Mouse (Mus musculus) CH12.LX (cell line): ENCODE measurements around the gene Pafah1b2. TPM values are rescaled to one million over a fixed set of nuclear protein-coding genes. Genes with fewer than 3 reads are reported as not detected.

Experiments
- DNase-seq: peaks from one replicate; pipeline ENCODE4 v3.0.0-alpha.2; 2013; ENCODE audit errors: extremely low read depth
- H3K27ac ChIP-seq: 2 replicates; pipeline ENCODE4 v1.5.1; 2012; ENCODE audit warnings: low read depth, mild to moderate bottlenecking, control low read depth, moderate library complexity; ENCODE audit not compliant: insufficient read depth
- H3K27me3 ChIP-seq: replicated peaks from 2 replicates; pipeline ENCODE3; 2012; ENCODE audit warnings: inconsistent platforms
- H3K36me3 ChIP-seq, 2 experiments: replicated peaks in 1 of 2; 2 replicates each; pipeline versions ENCODE3 to v1.6.1; 2012; ENCODE audit warnings: inconsistent platforms in 1 of 2, low read length in 1 of 2, mild to moderate bottlenecking in 1 of 2, mixed read lengths in 1 of 2, moderate library complexity in 1 of 2; ENCODE audit not compliant: control insufficient read depth in 1 of 2, insufficient read depth in 1 of 2
- H3K4me1 ChIP-seq, 2 experiments: 2 replicates each; pipeline ENCODE4 v1.6.1; 2012; ENCODE audit warnings: inconsistent platforms in 1 of 2, moderate library complexity in 1 of 2; ENCODE audit not compliant: insufficient read depth in 2 of 2, control insufficient read depth in 1 of 2
- H3K4me2 ChIP-seq: 2 replicates; pipeline ENCODE4 v1.6.1; 2012; ENCODE audit warnings: low read depth, mild to moderate bottlenecking, control low read depth; ENCODE audit not compliant: poor library complexity, insufficient read depth, severe bottlenecking
- H3K4me3 ChIP-seq, 3 experiments: fragments of 150-350 bp in 1 of 3; sonication (generic) in 1 of 3; replicated peaks in 1 of 3; 2 replicates each; pipeline versions ENCODE3 to v1.5.1; 2011 to 2012; ENCODE audit warnings: low read depth in 2 of 3, low read length in 2 of 3, mild to moderate bottlenecking in 2 of 3, moderate library complexity in 2 of 3, control low read depth in 1 of 3, improper control_type of control experiment in 1 of 3, inconsistent platforms in 1 of 3, mixed read lengths in 1 of 3; ENCODE audit not compliant: poor library complexity in 1 of 3
- H3K79me2 ChIP-seq: replicated peaks from 2 replicates; pipeline ENCODE4 v1.6.1; 2012; ENCODE audit warnings: mild to moderate bottlenecking, moderate library complexity; ENCODE audit not compliant: control insufficient read depth, poor library complexity, insufficient read depth, severe bottlenecking; ENCODE audit errors: extremely low read depth
- H3K9ac ChIP-seq: 2 replicates; pipeline ENCODE4 v1.6.1; 2012; ENCODE audit warnings: low read depth, mild to moderate bottlenecking, control low read depth, moderate library complexity; ENCODE audit not compliant: insufficient read depth
- H3K9me3 ChIP-seq: replicated peaks from 2 replicates; pipeline ENCODE3; 2012; ENCODE audit warnings: low read length, inconsistent platforms, mixed read lengths
- CHD2 ChIP-seq: IDR thresholded peaks from 2 replicates; pipeline ENCODE4 v1.6.1; 2011; ENCODE audit warnings: low read length, improper control_type of control experiment
- ELF1 ChIP-seq: IDR thresholded peaks from 2 replicates; pipeline ENCODE4 v1.6.1; 2014; ENCODE audit warnings: low read depth, mild to moderate bottlenecking, inconsistent platforms, low read length, improper control_type of control experiment
- KAT2A ChIP-seq: IDR thresholded peaks from 2 replicates; pipeline ENCODE4 v1.6.1; 2012; ENCODE audit warnings: low read length, improper control_type of control experiment, inconsistent platforms; ENCODE audit not compliant: insufficient replicate concordance
- MAFK ChIP-seq: IDR thresholded peaks from 2 replicates; pipeline ENCODE4 v1.6.1; 2011; ENCODE audit warnings: low read length, improper control_type of control experiment; ENCODE audit not compliant: insufficient replicate concordance
- MAX ChIP-seq: IDR thresholded peaks from 2 replicates; pipeline ENCODE4 v1.6.1; 2011; ENCODE audit warnings: low read length, improper control_type of control experiment
- MXI1 ChIP-seq: IDR thresholded peaks from 2 replicates; pipeline ENCODE4 v1.6.1; 2011; ENCODE audit warnings: mild to moderate bottlenecking, low read depth, low read length, improper control_type of control experiment
- NELFE ChIP-seq: IDR thresholded peaks from 2 replicates; pipeline ENCODE4 v1.6.1; 2011; ENCODE audit warnings: low read depth, low read length, improper control_type of control experiment
- NRF1 ChIP-seq: IDR thresholded peaks from 2 replicates; pipeline ENCODE4 v1.6.1; 2014; ENCODE audit warnings: low read depth, mild to moderate bottlenecking, inconsistent platforms, low read length, improper control_type of control experiment, moderate library complexity
- PAX5 ChIP-seq: IDR thresholded peaks from 2 replicates; pipeline ENCODE4 v1.6.1; 2012; ENCODE audit warnings: low read length, inconsistent platforms, mixed read lengths
- POLR2A ChIP-seq: IDR thresholded peaks from 2 replicates; pipeline ENCODE4 v1.6.1; 2011; ENCODE audit warnings: low read depth, mild to moderate bottlenecking, improper control_type of control experiment, low read length
- RAD21 ChIP-seq: IDR thresholded peaks from 2 replicates; pipeline ENCODE4 v1.6.1; 2011; ENCODE audit warnings: low read depth, mild to moderate bottlenecking, low read length, improper control_type of control experiment, moderate library complexity
- SIN3A ChIP-seq: IDR thresholded peaks from 2 replicates; pipeline ENCODE4 v1.6.1; 2012; ENCODE audit warnings: low read length, improper control_type of control experiment, inconsistent platforms
- dilution Hi-C: fragments of 300-500 bp; cut with MboI; formaldehyde crosslinking; loops from 2 replicates; pipeline ENCODE4 v1.14.3; 2020; ENCODE audit warnings: low sequenced_read_pairs; ENCODE audit not compliant: extremely low pct_unique_long_range_greater_than_20kb, extremely low pct_ligation_motif_present
- in situ Hi-C: fragments of 300-500 bp; cut with MboI; formaldehyde crosslinking; loops from 3 replicates; pipeline ENCODE4 v1.14.3; 2019; ENCODE audit warnings: low sequenced_read_pairs, low pct_ligation_motif_present, low pct_unique_long_range_greater_than_20kb, mixed read lengths
- polyA plus RNA-seq: library from polyadenylated mRNA; unstranded; fragments of >175 nt; gene quantifications from 2 replicates; pipeline ENCODE4 v1.2.1, GENCODE M21; 2012; ENCODE audit warnings: low read depth; ENCODE audit not compliant: insufficient read length
- total RNA-seq, 2 experiments: library from RNA; depleted of rRNA; stranded (reverse); fragments of 300-350 nt in 1 of 2; fragments of >200 nt in 1 of 2; gene quantifications; 2 replicates each; pipeline ENCODE4 v1.2.3; 2012 to 2014

Pafah1b2 gene
- total and polyA plus RNA-seq, 3 experiments, result 94.8 to 122 (median 109) TPM

DNA sequence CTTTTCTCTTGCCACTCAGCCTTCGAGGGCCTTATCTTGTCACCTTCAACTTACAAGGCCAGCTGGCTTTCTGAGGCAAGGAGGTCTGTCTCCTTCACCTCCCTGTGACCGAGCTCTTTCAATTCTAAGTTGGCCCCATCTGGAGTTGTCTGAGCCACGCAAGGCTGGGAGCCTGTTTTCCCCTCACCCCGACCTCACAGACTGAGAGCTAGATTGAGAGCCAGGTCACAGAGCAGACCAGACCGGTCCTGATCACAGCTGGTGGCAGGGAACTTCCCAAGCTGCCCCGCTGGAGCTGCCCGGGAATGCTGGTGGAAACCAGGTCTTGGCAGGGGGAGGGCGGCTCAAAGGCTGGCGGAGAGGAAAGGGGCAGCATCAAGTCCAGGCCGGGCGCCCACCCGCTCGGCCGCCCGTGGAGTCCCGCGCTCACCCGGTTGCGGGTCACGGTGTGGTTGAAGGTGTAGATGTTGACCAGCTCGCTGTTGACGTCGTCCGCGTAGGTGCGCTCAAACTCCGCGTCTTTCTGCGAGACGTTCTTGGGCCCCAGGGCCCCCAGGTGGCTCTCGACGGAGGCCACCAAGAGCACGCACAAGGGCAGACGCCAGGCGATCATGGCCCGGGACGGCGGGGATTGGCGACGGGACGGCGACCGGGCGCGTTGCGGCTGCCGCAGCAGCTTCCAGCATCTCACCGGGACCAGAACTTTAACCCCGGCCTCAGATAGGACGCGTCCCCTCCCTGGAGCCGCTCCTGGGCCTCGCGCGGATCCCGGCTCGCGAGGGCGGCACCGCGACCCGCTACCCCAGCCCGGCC is 58.0 kb downstream of the Pafah1b2 start:
- peak overlapping the region; percentile 90 to 94 (median 92) for H3K4me3 ChIP-seq
- in situ Hi-C loops, result no loop called here
- dilution Hi-C loops, result no loop called here

DNA sequence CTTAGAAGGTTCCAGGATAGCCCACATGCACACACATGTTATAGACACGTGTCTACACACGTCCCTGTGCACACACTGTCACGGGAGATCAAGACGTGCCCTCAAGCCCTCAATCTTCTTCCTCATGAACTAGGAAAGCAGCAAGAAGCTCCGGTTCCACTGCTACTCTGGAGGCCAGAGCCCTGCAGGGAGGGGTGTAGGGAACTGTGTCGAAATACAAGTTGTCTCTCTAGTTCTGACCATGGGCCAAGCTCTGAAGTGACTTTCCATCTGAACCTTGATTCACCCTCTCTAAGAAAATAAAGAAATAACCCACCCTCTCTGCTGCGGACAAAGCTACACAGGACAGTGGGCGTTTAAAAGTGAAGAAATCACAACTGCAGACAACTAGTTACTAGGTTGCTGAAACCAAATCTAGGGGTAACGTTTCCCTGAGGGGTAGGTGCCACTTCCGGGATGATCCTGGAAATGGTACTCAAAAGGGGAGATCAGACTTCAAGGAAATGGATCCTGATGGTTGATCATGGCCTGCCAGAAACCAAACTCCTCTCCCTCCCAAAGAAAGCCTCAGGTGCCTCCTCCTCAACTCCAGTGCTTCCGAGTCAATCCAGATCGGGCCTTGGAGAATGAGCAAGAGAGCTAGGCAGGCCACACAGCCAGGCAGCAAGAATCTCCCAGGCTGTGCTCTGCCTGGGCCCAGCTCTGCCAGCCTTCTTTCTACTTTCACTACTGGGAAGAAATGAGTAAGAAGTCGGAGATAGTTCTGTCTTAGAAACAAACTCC is 58.8 kb downstream of the Pafah1b2 start:
- Histone ChIP-seq H3K4me2 (peak overlapping the region; percentile 78), H3K79me2 (peaks cover 6% of the 10 kb centered on the region; the same call in 1 of the 2 replicates), H3K4me3 (peak overlapping the region; percentile 90 to 94 (median 92)), H3K9me3 (no peaks in the 10 kb centered on the region), H3K9ac (peak overlapping the region; percentile 98), H3K4me1 (peaks cover 6 to 27% of the 10 kb centered on the region in 2 experiments; a peak in 3 of 4 replicates), H3K27ac (no peak overlapping the region)
- TF ChIP-seq ELF1 (peak; percentile 60), MAFK (no peak)
- TF ChIP-seq, all 38 proteins: peak for 1
- H3K36me3 ChIP-seq, result peaks cover 25 to 51% of the 10 kb centered on the region in 2 experiments
- H3K27me3 ChIP-seq, result no peaks in the 10 kb centered on the region
- in situ Hi-C loops (no loop called here), dilution Hi-C loops (no loop called here)
- DNase-seq, result no peak

More for the DNA sequence above, 58.0 kb downstream of the Pafah1b2 start:
- peak overlapping the region; percentile 78 for H3K4me2 ChIP-seq
- DNase-seq, result peak; percentile 59
- H3K27me3 ChIP-seq, result no peaks in the 10 kb centered on the region
- no peaks in the 10 kb centered on the region for H3K9me3 ChIP-seq
- peak overlapping the region; percentile 53 for H3K27ac ChIP-seq
- H3K36me3 ChIP-seq, result peaks cover 20 to 49% of the 10 kb centered on the region in 2 experiments
- TF ChIP-seq MAX (peak; percentile 23; the same call in 1 of the 2 replicates), POLR2A (peak; percentile 56; the same call in 1 of the 2 replicates), CHD2 (peak; percentile 71; the same call in 1 of the 2 replicates), KAT2A (no peak), MXI1 (0 out of 2 replicates have a peak, but pooled peaks have one; percentile 33), SIN3A (peak; percentile 54; the same call in 1 of the 2 replicates), NELFE (peak; percentile 16; the same call in 1 of the 2 replicates), PAX5 (no peak), RAD21 (no peak), NRF1 (no peak)
- H3K79me2 ChIP-seq, result peaks cover 6% of the 10 kb centered on the region; the same call in 1 of the 2 replicates
- peaks cover 6 to 27% of the 10 kb centered on the region in 2 experiments; a peak in 3 of 4 replicates for H3K4me1 ChIP-seq
- H3K9ac ChIP-seq, result peak overlapping the region; percentile 98
